Mouse (Mus musculus) adrenal gland, adult 18-20 months (tissue): ENCODE results near the gene Kifc3. TPM values are rescaled to one million over a fixed set of nuclear protein-coding genes. Genes with fewer than 3 reads are reported as not detected.

Source experiments
- DNase-seq, 2 experiments: peaks; one replicate each; pipeline ENCODE4 v3.0.0; 2021 to 2022; ENCODE audit warnings: low spot score in 2 of 2
- total RNA-seq, 2 experiments: library from RNA; stranded (reverse); gene quantifications; 1 replicate in 1 of 2; 2 replicates in 1 of 2; pipeline ENCODE4 v1.2.3; 2021

The Kifc3 gene
- total RNA-seq, 2 experiments from 2014 or later, result 133 to 161 TPM

DNA sequence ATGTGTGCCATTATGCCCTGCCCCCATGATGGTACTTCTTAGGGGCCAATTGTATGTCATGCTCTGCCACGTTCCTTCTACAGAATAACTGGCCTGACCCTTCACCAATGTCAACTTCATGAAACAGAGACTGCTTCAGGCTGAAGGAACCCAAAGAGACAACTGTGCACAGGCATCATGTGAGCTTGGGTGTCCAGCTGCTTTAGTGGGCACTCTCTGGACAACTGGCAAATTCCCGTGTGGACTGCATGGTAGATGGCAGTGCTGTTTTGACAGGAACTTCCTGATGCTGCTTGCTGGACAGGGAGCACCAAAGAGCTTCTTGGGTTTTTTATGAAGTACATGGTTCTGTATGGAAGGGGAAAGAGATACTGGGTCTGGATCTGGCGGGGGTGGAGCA, 43.3 kb downstream of the Kifc3 start:
- DNase-seq, result peak in 1 of 2 experiments; percentile 19

DNA sequence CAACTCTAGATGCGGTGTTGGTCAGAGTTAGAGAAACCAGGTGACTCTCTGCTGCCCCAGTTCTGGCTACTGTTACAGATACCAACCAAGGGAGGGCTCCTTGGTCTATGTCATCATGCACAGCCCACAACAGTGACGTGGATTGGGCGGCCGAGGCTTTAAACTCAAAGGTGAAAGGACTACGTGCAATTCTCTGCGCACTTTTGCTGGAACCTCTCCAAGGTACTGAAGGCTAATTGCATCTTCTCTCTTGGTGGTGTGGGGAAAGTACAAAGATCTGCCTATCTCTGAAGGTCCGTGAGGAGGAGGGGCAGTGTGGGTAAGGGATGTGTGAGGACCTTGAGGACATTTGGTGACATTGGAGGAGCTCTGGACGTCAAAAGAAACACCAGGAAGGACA, 44.0 kb downstream of the Kifc3 start:
- no peak for DNase-seq

DNA sequence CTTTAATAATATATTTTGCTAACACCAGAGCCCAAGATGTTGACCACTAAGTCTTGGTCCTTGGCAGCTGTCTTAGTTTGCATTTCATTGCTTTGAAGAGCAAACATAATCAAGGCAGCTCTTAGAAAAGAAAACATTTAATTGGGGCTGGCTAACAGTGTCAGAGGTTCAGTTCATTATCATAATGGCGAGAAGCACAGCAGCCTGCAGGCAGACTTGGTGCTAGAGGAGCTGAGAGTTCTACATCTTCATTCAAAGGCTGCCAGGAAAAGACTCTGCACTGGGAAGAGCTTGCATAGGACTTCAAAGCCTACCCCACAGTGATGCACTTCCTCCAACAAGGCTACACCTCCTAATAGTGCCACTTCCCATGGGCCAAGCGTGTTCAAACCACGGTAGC, 45.5 kb downstream of the Kifc3 start:
- no peak for DNase-seq

DNA sequence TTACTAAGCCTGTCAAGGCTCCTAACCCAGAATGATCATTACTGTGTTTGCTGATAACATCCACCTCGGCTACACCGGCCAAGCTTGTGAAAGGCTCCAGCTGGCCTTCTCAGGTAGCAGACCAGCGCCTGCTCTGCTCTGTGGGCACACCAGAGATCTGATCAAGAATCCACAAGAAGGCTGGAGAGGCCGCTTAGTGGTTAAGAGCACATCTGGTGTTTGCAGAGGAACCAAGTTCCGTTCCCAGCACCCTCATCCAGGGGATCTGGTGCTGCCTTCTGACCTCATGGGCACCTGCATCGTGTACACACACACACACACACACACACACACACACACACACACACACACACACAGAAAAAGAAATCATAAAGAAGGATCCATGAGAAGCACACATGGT, 46.5 kb downstream of the Kifc3 start:
- DNase-seq, result no peak

DNA sequence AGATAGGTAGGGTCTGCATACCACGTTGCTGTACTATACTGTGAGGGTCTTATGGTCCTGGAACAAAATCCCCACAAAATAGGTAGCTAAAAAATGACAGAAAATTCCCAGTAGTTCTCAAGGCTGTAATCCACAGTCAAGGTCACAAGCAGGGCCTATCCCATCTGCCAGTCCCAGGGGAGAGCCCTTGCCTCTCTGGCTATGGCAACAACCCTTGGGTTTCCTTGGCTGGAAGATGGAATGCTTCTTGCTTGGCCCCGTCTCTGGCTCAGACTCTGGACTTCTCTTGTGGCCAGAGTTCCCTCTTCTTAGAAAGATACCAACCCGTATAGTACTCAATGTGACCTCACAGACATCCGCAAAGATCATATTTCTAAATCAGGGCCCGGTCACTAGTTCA, 47.3 kb downstream of the Kifc3 start:
- no peak for DNase-seq

DNA sequence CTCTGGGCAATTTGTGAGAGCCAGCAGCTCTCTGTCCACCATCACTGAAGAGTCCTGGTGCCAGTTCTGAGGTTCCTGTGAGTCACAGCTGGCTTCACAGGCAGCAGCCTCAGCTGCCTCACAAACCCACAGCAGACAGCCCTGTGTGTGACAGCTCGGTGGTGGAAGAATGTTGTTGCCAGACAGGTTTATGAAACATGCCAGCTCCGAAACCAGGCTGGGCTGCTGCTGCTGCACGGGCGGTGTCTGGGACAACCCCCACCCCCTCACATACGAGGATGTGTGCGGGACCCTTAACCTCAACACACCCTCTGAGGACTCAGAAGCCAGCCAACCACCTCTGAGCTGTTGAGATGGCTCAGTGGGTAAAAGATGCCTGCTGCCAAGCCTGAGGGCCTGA, 48.0 kb downstream of the Kifc3 start:
- DNase-seq, result peak in 1 of 2 experiments; percentile 22

DNA sequence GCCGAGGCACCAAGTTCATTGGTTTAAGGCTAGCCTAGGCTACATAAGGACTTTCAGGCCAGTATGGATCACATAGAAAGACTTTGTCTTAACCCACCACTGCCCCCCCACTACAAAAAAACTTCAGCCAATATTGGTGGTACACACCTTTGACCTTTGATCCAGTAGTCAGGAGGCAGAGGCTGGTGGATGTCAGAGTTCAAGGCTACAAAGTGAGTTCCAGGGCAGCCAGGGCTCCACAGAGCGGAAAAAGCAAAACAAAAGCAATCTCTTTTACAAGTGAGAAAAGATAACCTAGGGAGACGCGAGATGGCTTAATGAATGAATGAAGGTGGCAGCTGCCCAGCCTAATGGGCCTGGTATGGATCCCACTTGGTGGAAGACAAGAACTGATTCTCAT, 48.6 kb downstream of the Kifc3 start:
- no peak for DNase-seq

DNA sequence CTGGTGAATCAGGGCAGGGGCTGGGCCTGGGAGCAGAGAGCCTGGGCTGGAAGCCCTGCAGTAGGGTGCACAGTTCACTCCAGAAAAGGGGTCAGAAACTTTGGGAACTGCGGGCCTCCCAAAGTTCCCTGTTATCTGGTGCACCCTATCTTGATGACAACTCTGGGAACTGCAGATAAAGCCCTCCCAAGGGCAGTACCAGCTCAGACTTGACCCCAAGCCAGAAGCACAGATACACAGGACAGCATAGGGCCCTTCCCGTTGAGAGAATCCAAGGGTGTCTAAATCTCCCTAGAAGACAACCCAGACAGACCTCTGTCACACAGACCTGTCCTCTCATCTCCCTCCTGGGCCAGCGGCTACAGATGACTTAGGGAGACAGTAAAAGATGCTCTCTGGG, 52.0 kb downstream of the Kifc3 start:
- peak in 1 of 2 experiments; percentile 21 for DNase-seq

DNA sequence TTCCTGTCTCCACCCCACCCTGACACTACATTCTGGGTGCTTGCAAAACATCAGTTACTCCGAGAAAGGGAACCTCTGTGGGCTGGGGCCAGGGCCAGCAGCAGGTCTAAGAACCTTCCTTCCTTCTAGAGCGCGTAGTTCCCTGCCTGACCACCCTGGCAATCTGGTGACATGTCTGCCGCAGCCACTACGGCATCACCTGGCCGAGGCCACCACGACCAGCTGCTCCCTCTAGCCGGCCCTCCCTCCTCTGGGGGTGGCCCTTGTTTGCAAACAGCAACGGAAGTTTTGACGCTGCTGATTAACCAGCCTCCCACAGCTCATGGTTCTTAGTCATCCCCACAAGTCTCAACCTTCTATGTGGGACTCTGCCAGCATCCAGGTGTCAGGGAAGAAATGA, 53.2 kb downstream of the Kifc3 start:
- no peak for DNase-seq

DNA sequence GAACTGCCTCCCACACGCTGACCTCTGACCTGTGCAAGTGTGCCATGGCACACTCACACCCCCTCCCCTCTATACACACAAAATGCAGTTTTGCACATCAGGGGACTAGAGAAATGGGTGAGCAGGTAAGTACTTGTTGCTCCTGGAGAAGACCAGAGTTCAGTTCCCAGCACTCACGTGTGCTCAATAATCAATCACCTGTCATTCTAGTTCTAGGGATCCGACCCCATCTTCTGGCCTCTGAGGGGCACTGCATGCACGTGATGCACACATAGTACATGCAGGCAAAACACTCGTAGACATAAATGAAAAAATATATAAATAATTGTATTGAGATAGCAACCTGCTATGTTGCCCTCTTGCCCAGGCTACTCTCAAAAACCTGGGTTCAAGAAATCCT, 55.8 kb downstream of the Kifc3 start:
- no peak for DNase-seq

DNA sequence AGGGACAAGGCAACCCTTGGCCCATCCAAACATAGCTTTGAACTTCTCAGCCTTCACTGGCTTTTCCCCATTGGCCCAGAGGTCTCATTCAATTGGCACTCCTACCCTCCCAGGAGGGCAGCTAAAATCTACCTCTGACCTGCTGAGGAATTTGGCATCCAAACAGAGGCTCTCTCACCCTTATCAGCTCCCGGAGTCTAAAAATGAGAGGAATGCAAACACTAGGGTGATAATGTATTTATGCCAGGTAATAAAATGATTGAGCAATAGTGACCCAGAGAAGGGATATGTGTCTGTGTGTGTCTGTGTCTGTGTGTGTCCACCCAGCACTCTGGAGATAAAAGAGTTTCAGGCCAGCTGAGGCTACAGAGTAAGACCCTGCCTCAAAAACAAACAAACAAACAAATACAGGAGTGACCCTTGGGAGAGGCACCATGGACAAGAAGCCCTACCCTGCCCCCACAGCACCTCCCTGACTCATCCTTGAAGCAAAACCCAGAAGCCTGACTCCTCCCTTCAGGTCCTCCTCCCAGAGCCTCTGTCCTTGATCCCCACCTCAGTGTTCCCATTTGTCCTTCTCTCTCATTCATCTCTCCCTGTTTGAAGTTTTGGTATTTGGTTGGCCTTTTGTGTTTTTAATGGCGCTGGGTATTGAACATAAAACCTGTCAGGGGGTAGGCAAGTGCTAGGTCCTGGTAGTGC, 56.4 kb downstream of the Kifc3 start:
- peak in 1 of 2 experiments; percentile 30 for DNase-seq

DNA sequence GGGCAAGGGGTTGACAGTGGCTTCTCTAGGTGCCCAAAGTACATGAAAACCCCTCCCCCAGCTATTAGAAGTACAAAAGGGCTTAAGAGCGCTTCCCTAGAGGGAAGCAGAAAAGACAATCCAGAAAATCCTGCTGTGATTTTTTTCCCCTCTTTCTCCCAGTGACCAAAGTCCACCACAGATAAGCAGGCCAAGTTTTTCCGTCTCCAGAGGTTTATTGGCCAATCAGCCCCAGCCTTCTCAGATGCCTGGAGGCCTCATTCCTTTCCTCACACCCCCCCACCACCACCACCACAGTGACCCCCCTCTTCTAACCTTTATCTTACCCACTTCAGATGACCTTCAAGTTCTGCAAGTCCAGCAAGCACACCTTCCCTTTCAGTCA, 58.0 kb downstream of the Kifc3 start:
- no peak for DNase-seq

DNA sequence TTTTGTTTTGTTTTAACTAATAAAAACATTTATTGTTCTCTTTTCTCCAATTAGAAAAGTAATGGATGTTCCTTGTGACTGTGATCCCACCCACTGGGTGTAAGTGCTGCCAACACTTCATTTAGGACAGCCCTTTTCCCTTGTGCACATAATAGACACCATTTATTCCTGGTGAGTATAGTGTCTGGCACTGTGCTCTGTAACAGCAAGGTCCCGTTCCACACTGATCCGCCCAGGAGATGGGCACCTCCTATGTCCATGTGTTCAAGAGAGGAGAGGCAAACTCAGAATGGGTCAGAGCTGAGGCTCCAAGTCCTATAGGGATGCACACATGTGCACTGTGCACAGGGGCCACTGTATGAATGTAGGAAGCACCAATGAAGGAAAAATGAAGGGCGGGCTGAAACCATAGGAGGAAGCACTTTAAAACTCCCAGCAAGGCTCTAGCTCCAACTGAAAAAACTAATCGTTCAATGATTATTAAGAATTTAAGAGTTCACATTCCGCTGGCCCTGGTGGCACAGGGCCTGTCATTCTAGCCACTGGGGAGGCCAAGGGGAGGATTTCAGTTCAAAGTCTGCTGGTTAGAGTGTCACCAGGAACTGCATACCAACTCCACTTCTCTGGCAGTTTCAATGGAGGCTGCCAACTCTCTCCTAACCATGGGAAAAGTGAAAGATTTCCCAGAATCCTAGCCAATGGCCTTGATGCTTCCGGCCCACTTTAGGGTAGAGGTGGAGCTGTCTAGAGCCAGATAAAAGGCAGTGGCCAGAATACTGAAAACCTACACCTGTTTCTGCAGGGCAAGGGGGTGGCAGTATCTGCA, 58.6 kb downstream of the Kifc3 start:
- peak in 1 of 2 experiments; percentile 20 for DNase-seq

DNA sequence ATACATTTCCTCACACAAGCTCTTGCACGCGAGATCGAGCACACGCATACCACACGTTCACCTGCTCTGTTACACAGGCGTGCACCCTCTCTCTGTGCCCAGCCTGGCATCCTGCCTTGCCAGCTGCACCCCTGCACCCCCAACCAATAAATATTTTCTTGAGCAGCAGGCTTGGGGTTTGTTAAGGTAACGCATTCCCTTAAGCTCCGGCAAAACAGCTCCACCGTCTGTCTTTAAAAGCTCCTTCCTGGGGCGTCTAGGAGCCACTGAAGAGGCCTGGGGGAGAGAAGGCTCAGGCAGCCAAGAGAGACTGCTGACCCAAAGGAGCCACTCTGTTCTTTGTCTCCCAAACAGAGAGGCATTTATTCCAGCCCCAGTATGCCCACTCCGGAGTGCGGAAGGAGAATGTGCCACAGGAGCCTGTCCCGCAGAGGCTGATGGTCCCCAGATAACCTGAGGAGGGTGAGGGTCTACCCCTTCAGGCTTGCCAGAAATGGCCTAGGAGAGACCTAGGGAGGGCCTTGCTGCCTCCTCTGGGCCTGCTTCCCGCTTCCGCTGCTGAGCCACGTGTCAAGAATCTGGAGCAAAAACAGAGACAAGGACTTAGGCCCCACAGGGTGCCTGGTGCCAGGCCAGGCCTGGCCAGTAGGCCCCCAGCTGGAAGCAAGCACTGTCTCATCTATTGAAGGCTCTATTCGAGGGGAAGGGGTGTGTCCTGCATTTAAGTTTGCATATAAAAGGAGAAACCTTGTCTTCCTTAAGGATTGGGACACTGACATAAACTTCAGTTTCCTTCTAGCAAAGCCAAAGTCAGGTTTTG, 59.4 kb downstream of the Kifc3 start:
- peak in 1 of 2 experiments; percentile 27 for DNase-seq

DNA sequence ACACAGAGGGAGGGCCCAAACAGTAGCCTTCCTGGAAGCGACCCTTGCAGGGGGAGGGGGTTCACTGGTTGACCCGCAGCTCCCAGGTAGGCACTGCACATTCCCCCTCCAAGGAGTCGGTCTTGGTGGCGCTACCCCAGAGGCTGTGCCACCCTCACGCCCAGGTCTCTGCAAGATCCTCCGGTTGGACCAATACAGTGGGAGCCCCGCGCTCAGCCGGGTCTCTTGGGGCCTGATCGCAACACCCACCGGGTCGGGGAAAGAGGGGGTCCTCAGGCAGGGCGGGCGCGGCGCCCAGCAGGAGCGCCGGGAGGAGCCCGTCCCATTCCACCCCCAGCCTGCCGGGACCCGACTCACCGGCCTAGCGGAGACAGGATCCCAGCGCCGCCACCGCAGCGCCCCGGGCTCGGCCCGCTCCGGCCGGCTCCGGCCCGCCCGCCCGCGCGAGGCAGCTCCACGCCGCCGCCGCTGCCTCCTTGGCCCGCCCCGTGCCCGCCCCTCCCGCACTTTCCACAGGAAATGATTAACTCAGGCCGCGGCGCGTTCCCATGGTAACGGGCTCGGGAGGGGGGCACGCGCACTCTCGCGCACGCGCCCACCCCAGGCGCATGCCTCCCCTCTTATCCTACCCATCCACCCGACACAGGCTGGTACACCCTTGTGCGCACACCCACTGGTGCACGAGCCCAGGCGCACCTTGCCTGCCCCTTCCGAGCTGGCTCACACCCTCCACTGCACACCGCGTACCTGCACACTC, 60.4 kb downstream of the Kifc3 start:
- peak; percentile 76 to 86 for DNase-seq

DNA sequence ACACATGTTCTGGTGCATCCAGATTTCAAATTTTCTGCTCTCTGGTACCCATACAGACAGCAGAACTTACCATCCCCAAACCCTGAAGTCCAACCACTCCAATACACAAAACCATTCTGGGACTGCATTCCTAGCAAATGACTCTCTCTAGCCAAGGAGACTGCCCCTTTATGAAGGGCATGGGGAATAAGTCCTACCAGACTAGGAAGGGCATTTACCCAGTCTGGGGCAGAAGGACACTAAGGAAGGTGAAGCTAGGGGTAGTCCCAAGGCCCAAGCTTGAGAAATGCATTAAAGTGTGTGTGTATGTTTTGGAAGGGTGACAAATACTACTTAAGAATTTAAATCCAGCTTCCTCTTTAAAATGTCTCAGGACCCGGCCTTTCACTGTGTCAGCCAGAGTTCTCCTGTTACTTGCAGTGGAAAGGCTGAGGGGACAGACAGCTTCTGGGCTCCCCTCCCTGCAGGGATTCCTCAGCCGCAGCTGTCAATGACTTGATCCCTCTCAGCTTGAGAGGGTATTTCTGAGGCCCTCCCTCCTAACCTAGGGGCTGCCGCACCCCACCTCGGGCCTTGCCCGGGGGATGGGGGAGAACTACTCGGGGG, 61.0 kb downstream of the Kifc3 start:
- DNase-seq, result peak in 1 of 2 experiments; percentile 25

DNA sequence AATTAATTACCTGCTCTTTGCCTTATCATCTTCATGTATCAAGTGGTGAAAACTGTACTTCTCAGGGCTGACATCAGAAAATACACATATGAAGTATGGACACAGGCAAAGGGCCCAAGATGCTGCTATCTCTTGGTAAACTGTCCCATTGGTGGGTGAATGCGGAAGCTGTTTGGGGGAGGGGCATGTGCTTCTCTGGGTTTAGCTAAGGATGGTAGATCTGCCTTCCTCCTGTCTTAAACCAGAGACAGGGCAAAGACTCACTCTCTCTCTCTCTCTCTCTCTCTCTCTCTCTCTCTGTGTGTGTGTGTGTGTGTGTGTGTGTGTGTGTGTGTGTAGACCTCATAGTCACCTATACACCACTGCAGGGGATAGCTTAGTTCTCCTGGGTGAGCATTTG, 61.6 kb downstream of the Kifc3 start:
- DNase-seq, result peak in 1 of 2 experiments; percentile 21

DNA sequence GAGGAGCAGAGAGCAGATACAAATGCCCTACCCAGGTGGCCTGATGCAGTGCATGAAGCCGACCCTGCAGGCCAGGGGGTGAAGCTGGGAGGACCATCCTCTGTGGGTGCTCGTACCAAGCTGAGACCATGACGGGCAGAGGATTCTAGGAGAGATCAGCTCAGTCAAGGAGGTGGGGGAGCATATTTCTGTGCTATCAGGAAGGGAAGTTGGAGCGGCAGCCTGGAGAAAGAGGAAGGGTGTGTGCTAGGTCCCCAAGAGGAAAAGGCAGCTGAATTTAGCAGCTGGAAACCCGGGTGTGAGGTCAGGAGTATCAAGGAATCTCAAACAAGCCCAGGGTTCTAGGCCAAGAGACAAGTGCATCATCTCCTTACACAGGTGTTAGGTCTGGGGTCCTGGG, 62.1 kb downstream of the Kifc3 start:
- DNase-seq, result peak in 1 of 2 experiments; percentile 25

DNA sequence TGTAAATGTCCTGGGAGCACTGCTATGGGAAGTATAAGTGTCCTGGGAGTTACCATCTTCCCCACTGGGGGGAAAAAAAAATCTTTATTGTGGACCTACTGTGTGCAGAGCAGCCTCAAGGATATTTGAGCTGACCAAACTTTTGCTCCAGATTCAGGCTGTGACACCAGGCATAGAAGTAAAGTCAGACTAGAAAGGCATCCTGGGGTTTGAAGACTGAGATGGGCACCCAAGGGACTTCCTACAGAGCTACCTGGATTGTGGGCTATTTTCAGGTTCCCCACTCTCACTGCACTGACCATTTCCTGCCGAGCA, 63.6 kb downstream of the Kifc3 start:
- DNase-seq, result peak in 1 of 2 experiments; percentile 20

DNA sequence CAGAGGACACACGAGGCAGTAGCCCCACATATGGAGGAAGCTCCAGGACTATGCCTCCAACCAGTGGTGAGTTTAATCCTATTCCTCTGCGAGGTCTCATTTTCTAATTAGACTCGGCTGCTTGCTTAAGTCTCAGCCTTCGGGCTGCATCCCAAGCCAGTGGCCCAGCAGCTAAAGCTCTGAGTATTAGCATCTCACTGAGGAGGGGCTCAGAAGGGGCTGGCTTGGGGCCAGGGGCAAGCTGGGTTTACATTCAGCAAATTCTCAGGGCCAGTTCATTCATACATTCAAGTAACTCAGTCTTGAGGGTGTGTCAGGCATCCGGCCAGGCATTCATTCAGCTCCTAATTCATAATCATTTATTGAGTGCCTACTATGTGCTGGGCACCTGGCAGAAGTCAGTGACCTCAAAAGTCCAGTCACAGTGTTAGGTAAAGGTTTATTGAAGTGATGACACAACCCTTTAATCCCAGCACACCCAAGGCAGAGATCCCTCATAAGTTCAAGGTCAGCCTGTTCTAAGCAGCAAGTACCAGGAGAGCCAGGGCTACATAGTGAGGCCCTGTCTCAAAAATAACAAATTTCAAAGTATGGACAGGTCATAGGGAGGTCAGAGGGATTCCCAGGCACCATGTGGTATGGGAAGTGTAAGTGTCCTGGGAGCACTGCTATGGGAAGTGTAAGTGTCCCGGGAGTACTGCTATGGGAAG, 64.1 kb downstream of the Kifc3 start:
- peak in 1 of 2 experiments; percentile 34 for DNase-seq
